Mouse (Mus musculus) spleen, adult 2 months (tissue): ENCODE results near the gene Stx6. TPM values are rescaled to one million over a fixed set of nuclear protein-coding genes. Genes with fewer than 3 reads are reported as not detected.

Experiments
- DNase-seq, 2 experiments: peaks; one replicate each; pipeline versions ENCODE4 v3.0.0 to v3.0.0-alpha.2; 2012 to 2021; ENCODE audit warnings: low spot score in 2 of 2, low read depth in 1 of 2
- H3K27ac ChIP-seq: fragments of 200-500 bp; 2 replicates; pipeline ENCODE4 v1.5.1; 2012; ENCODE audit warnings: low read length, inconsistent platforms; ENCODE audit not compliant: insufficient read depth
- H3K27me3 ChIP-seq: fragments of 200-500 bp; 2 replicates; pipeline ENCODE4 v1.6.1; 2012; ENCODE audit warnings: mild to moderate bottlenecking, moderate library complexity, low read length, inconsistent platforms; ENCODE audit not compliant: control insufficient read depth, insufficient read depth
- H3K36me3 ChIP-seq: fragments of 200-500 bp; 2 replicates; pipeline ENCODE4 v1.6.1; 2012; ENCODE audit warnings: mild to moderate bottlenecking, low read length, inconsistent platforms; ENCODE audit not compliant: control insufficient read depth, insufficient read depth
- H3K4me1 ChIP-seq: fragments of 200-500 bp; 2 replicates; pipeline ENCODE4 v1.6.1; 2011; ENCODE audit warnings: inconsistent platforms; ENCODE audit not compliant: control insufficient read depth, insufficient read depth, insufficient read length
- H3K4me3 ChIP-seq: fragments of 200-500 bp; 2 replicates; pipeline ENCODE4 v1.5.1; 2011; ENCODE audit warnings: mild to moderate bottlenecking, inconsistent platforms; ENCODE audit not compliant: insufficient read depth, insufficient read length; ENCODE audit errors: extremely low read depth
- CTCF ChIP-seq: fragments of 200-500 bp; IDR thresholded peaks from 2 replicates; pipeline ENCODE4 v1.5.1; 2011; ENCODE audit warnings: mild to moderate bottlenecking, inconsistent platforms; ENCODE audit not compliant: insufficient read depth, insufficient read length, insufficient replicate concordance; ENCODE audit errors: extremely low read depth
- POLR2A ChIP-seq: fragments of 200-500 bp; IDR thresholded peaks from 2 replicates; pipeline ENCODE4 v1.6.1; 2011; ENCODE audit warnings: low read depth, low read length, inconsistent platforms
- WGBS: fragments of 180-500 bp; shearing (Covaris S2); methylation state at CpG from one replicate; pipeline ENCODE4 v1.1.7; 2018; 5-methylcytosine and 5-hydroxymethylcytosine counted together
- polyA plus RNA-seq: library from polyadenylated mRNA; depleted of rRNA; stranded (reverse); fragments of >200 nt; gene quantifications from 2 replicates; pipeline ENCODE4 v1.2.3, GENCODE M21; 2012

Stx6 gene
- polyA plus RNA-seq, 1 experiment, result 35.0 TPM

DNA sequence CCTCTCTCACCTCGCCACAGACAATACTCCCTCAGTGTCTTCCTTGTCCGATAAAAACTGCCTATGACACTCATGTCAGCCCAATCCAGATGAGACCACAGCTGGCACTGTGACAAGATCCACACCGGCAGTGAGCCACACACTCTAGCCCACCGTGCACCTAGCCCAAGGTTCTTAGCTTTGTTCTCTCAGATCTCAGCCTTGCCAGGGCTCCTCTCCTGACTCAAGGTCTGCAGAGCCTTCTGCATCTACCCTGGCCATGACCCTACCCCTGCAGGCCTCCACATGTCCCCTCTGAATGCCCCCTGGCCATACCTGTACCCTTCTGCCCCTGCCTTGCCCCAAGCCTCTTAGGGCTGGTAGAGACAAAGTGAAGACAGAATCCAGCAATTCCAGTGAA lies 53.6 kb downstream of the Stx6 start:
- H3K4me3 ChIP-seq, result no peak overlapping the region

DNA sequence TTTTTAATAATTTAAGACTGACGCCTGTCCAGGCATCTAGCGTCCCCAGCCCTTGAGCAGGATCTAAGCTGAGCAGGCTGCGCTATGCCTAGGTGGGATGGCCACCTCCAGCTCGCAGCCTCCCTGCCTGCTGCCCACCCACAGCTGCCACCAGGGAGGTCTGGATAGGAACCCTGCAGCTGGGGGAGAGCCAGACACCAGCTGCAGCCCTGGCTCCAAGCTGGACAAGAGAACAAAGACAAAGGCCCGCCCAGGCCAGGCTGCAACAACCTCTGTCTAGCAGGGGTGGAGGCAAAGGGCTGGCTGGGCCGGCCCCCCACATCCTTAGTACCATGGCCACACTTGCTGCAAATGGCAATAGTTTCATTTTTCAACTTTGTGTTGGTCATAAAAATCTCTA lies 54.0 kb downstream of the Stx6 start:
- 61% methylated on average over 6 of the region's 6 CpGs for WGBS
- Histone ChIP-seq H3K27ac (no peak overlapping the region), H3K27me3 (no peaks in the 10 kb centered on the region), H3K36me3 (no peaks in the 10 kb centered on the region), H3K4me3 (no peak overlapping the region), H3K4me1 (no peaks in the 10 kb centered on the region; the same call in 1 of the 2 replicates)
- TF ChIP-seq CTCF (no peak), POLR2A (no peak)
- no peak for DNase-seq

More for the DNA sequence above, 53.6 kb downstream of the Stx6 start:
- no peaks in the 10 kb centered on the region; the same call in 1 of the 2 replicates for H3K36me3 ChIP-seq
- TF ChIP-seq CTCF, result no peak
- no peak for TF ChIP-seq POLR2A
- no peaks in the 10 kb centered on the region for H3K27me3 ChIP-seq
- WGBS, result 58% methylated on average over 4 of the region's 4 CpGs
- H3K27ac ChIP-seq, result no peak overlapping the region
- no peak for DNase-seq
- H3K4me1 ChIP-seq, result no peaks in the 10 kb centered on the region; the same call in 1 of the 2 replicates

GRCm38 (mm10) chr1:155212936-155213774 lies 54.6 kb downstream of the Stx6 start:
- TF ChIP-seq CTCF (no peak), POLR2A (no peak)
- WGBS, result 78% methylated on average over 18 of the region's 18 CpGs
- DNase-seq, result no peak

GRCm38 (mm10) chr1:155213912-155214311 lies 55.4 kb downstream of the Stx6 start:
- H3K27ac ChIP-seq, result no peak overlapping the region
- H3K4me1 ChIP-seq, result no peaks in the 10 kb centered on the region; the same call in 1 of the 2 replicates
- WGBS, result 90% methylated on average over 7 of the region's 7 CpGs
- no peak for TF ChIP-seq POLR2A
- no peak for TF ChIP-seq CTCF
- DNase-seq, result no peak
- no peak overlapping the region for H3K4me3 ChIP-seq
- no peaks in the 10 kb centered on the region for H3K36me3 ChIP-seq
- H3K27me3 ChIP-seq, result no peaks in the 10 kb centered on the region

More at GRCm38 (mm10) chr1:155212936-155213774, 54.6 kb downstream of the Stx6 start:
- no peaks in the 10 kb centered on the region for H3K27me3 ChIP-seq
- H3K4me1 ChIP-seq, result no peaks in the 10 kb centered on the region; the same call in 1 of the 2 replicates
- H3K4me3 ChIP-seq, result no peak overlapping the region
- H3K27ac ChIP-seq, result no peak overlapping the region
- no peaks in the 10 kb centered on the region for H3K36me3 ChIP-seq

GRCm38 (mm10) chr1:155215066-155215764 lies 56.7 kb downstream of the Stx6 start:
- WGBS, result 54% methylated on average over 9 of the region's 9 CpGs
- Histone ChIP-seq H3K27me3 (no peaks in the 10 kb centered on the region), H3K27ac (no peak overlapping the region), H3K36me3 (no peaks in the 10 kb centered on the region), H3K4me1 (no peaks in the 10 kb centered on the region; the same call in 1 of the 2 replicates), H3K4me3 (no peak overlapping the region)
- DNase-seq, result no peak
- TF ChIP-seq POLR2A (no peak), CTCF (no peak)

GRCm38 (mm10) chr1:155216313-155216712 lies 57.8 kb downstream of the Stx6 start:
- TF ChIP-seq POLR2A (no peak), CTCF (no peak)
- no peak overlapping the region for H3K27ac ChIP-seq
- H3K4me3 ChIP-seq, result no peak overlapping the region
- no peak for DNase-seq
- no peaks in the 10 kb centered on the region for H3K27me3 ChIP-seq
- WGBS, result 86% methylated on average over 11 of the region's 11 CpGs
- no peaks in the 10 kb centered on the region; the same call in 1 of the 2 replicates for H3K4me1 ChIP-seq
- H3K36me3 ChIP-seq, result no peaks in the 10 kb centered on the region

GRCm38 (mm10) chr1:155216844-155217243 lies 58.3 kb downstream of the Stx6 start:
- Histone ChIP-seq H3K27me3 (no peaks in the 10 kb centered on the region), H3K27ac (no peak overlapping the region), H3K36me3 (no peaks in the 10 kb centered on the region), H3K4me3 (no peak overlapping the region), H3K4me1 (peaks cover 2% of the 10 kb centered on the region; the same call in 1 of the 2 replicates)
- DNase-seq, result no peak
- TF ChIP-seq POLR2A (no peak), CTCF (no peak)
- 43% methylated on average over 6 of the region's 6 CpGs for WGBS
